Comparison of ENCODE assay signal across 16 mouse cellular contexts in genomic region chr10:110952271-110952670, GRCm38 (mm10). TPM values are rescaled to one million over a fixed set of nuclear protein-coding genes. Genes with fewer than 3 reads are reported as not detected.
DNase-seq lines count a peak whose midpoint lies in the region; ATAC-seq and TF ChIP-seq lines count a peak whose summit lies in the region.
"Had no signal": no experiment of that assay in that cellular context is flagged by ENCODE, and none has a peak within 500 bp of the region (broad histone marks: within the 10 kb centered on the region; RNA-seq: fewer than 3 reads in every experiment).

No protein-coding gene starts in this region.

- no peak overlapping the region for H3K9ac ChIP-seq in heart, adult 2 months (ENCODE audit: low read depth, low read length)
- no peak overlapping the region for H3K9ac ChIP-seq in liver, adult 2 months (ENCODE audit: low read depth, low read length)
- no peak overlapping the region for H3K9ac ChIP-seq in liver, embryonic 11.5 days (ENCODE audit: low read depth, low read length)
- H3K9ac ChIP-seq in stomach, embryonic 14.5 days (replicated peaks; ENCODE audit: low read depth, low read length), result no peak overlapping the region
- H3K9ac ChIP-seq: hindbrain, embryonic 15.5 days; liver, embryonic 13.5 days had no signal

- no peak for DNase-seq in heart, adult 2 months
- DNase-seq in heart, postnatal 14 days, result no peak
- no peak for DNase-seq in kidney, adult 2 months
- no peak for DNase-seq in kidney, adult 11 months
- peak; percentile 78 for DNase-seq in liver, adult 2 months (ENCODE audit: extremely low read depth, low read depth, low spot score)
- no peak for DNase-seq in liver, embryonic 11.5 days (ENCODE audit: low spot score)
- no peak for DNase-seq in T-cell, adult 2 months (ENCODE audit: low spot score)
- DNase-seq: B cell, adult 2 months; cerebellum, adult 8-10 months; layer of hippocampus, adult 9-11 months; liver, embryonic 13.5 days; spleen, adult 18-20 months; thymus, postnatal 25 days had no signal

- no peaks in the 10 kb centered on the region for H3K79me2 ChIP-seq in heart, adult 2 months (replicated peaks; ENCODE audit: control insufficient read depth, insufficient read depth, low read length)
- no peaks in the 10 kb centered on the region for H3K79me2 ChIP-seq in liver, adult 2 months (ENCODE audit: control insufficient read depth, insufficient read depth, low read length)

- H3K27ac ChIP-seq in heart, adult 2 months, result peak overlapping the region; percentile 81
- peak overlapping the region; percentile 80 for H3K27ac ChIP-seq in kidney, adult 2 months (ENCODE audit: insufficient read depth, low read depth, low read length)
- peak overlapping the region; percentile 65 for H3K27ac ChIP-seq in liver, adult 2 months (replicated peaks; ENCODE audit: insufficient read depth, low read depth, low read length)
- H3K27ac ChIP-seq in liver, embryonic 11.5 days (ENCODE audit: low read depth, low read length), result no peak overlapping the region
- peak overlapping the region; percentile 34; the same call in 1 of the 2 replicates for H3K27ac ChIP-seq in stomach, embryonic 14.5 days (ENCODE audit: low read length)
- H3K27ac ChIP-seq: liver, embryonic 13.5 days had no signal

- H3K9me3 ChIP-seq in liver, embryonic 11.5 days (ENCODE audit: control insufficient read depth, low read length), result no peaks in the 10 kb centered on the region
- no peaks in the 10 kb centered on the region for H3K9me3 ChIP-seq in stomach, embryonic 14.5 days (ENCODE audit: control insufficient read depth, low read depth, low read length)
- H3K9me3 ChIP-seq: hindbrain, embryonic 15.5 days; liver, embryonic 13.5 days had no signal

- intact Hi-C loops in heart, adult 2 months (cut with DNase I), result no loop called here
- intact Hi-C loops in heart, postnatal 14 days (cut with DNase I), result loop anchor here (2.0 kb wide), 1 partner anchor 31 kb away; no protein-coding TSS in a partner anchor

- TF ChIP-seq CTCF in heart, adult 2 months (IDR thresholded peaks at IDR 0.05), result no peak
- no peak for TF ChIP-seq CTCF in kidney, adult 2 months (conservative IDR thresholded peaks at IDR 0.05; ENCODE audit: insufficient read depth, insufficient read length, low read depth, low read length)
- no peak for TF ChIP-seq CTCF in liver, adult 2 months (IDR thresholded peaks at IDR 0.05; ENCODE audit: low read depth, low read length)

- peaks cover 12% of the 10 kb centered on the region for H3K36me3 ChIP-seq in heart, adult 2 months (ENCODE audit: control insufficient read depth, insufficient read depth, low read length)
- peaks cover 6% of the 10 kb centered on the region for H3K36me3 ChIP-seq in kidney, adult 2 months (ENCODE audit: control insufficient read depth, insufficient read depth, low read length)
- peaks cover 6% of the 10 kb centered on the region for H3K36me3 ChIP-seq in liver, adult 2 months (ENCODE audit: control insufficient read depth, insufficient read depth, low read length)
- H3K36me3 ChIP-seq in liver, embryonic 11.5 days (ENCODE audit: control insufficient read depth, insufficient read depth, low read length), result peaks cover 7% of the 10 kb centered on the region; the same call in 1 of the 2 replicates
- H3K36me3 ChIP-seq in stomach, embryonic 14.5 days (ENCODE audit: control insufficient read depth, insufficient read depth, low read length), result peaks cover 13% of the 10 kb centered on the region

- H3K4me1 ChIP-seq in heart, adult 2 months (ENCODE audit: control insufficient read depth, insufficient read depth, low read length), result peaks cover 12% of the 10 kb centered on the region
- H3K4me1 ChIP-seq in kidney, adult 2 months (ENCODE audit: control insufficient read depth, insufficient read depth, low read length), result peaks cover 18% of the 10 kb centered on the region
- peaks cover 12% of the 10 kb centered on the region for H3K4me1 ChIP-seq in liver, adult 2 months (ENCODE audit: control insufficient read depth, insufficient read depth, low read length)
- H3K4me1 ChIP-seq in liver, embryonic 11.5 days (replicated peaks; ENCODE audit: control insufficient read depth, insufficient read depth, low read length), result no peaks in the 10 kb centered on the region
- no peaks in the 10 kb centered on the region; the same call in 1 of the 2 replicates for H3K4me1 ChIP-seq in stomach, embryonic 14.5 days (ENCODE audit: control insufficient read depth, insufficient read depth, low read length)
- H3K4me1 ChIP-seq: liver, embryonic 13.5 days had no signal

- no peak overlapping the region for H3K4me2 ChIP-seq in liver, embryonic 11.5 days
- H3K4me2 ChIP-seq in stomach, embryonic 14.5 days (replicated peaks; ENCODE audit: low read depth, low read length), result no peak overlapping the region
- H3K4me2 ChIP-seq: hindbrain, embryonic 15.5 days; liver, embryonic 13.5 days had no signal

- WGBS in heart, adult 2 months, result 64% methylated on average over 8 of the region's 8 CpGs
- 51% methylated on average over 8 of the region's 8 CpGs for WGBS in kidney, adult 2 months
- WGBS in liver, adult 2 months, result 31% methylated on average over 8 of the region's 8 CpGs
- WGBS in liver, embryonic 11.5 days, result 84% methylated on average over 8 of the region's 8 CpGs
- 81% methylated on average over 8 of the region's 8 CpGs for WGBS in stomach, embryonic 14.5 days

- TF ChIP-seq POLR2A in heart, adult 2 months (IDR thresholded peaks at IDR 0.05; ENCODE audit: insufficient read depth, low read depth, low read length), result no peak
- no peak for TF ChIP-seq POLR2A in kidney, adult 2 months (IDR thresholded peaks at IDR 0.05; ENCODE audit: low read depth, low read length)
- no peak for TF ChIP-seq POLR2A in liver, adult 2 months (IDR thresholded peaks at IDR 0.05; ENCODE audit: extremely low read depth, insufficient read depth, low read length)

- H3K27me3 ChIP-seq in heart, adult 2 months (ENCODE audit: control insufficient read depth, insufficient read depth, low read length), result no peaks in the 10 kb centered on the region
- no peaks in the 10 kb centered on the region for H3K27me3 ChIP-seq in kidney, adult 2 months (replicated peaks; ENCODE audit: control insufficient read depth, insufficient read depth, low read length)
- no peaks in the 10 kb centered on the region for H3K27me3 ChIP-seq in liver, adult 2 months (ENCODE audit: control insufficient read depth, insufficient read depth, low read length)
- H3K27me3 ChIP-seq in liver, embryonic 11.5 days (replicated peaks; ENCODE audit: control insufficient read depth, insufficient read depth, low read length), result no peaks in the 10 kb centered on the region
- H3K27me3 ChIP-seq in stomach, embryonic 14.5 days (ENCODE audit: control insufficient read depth, insufficient read depth, low read length), result no peaks in the 10 kb centered on the region
- H3K27me3 ChIP-seq: hindbrain, embryonic 15.5 days; liver, embryonic 13.5 days had no signal

- H3K4me3 ChIP-seq in heart, adult 2 months, result no peak overlapping the region
- H3K4me3 ChIP-seq in kidney, adult 2 months (ENCODE audit: insufficient read depth, low read depth, low read length), result no peak overlapping the region
- no peak overlapping the region for H3K4me3 ChIP-seq in liver, adult 2 months (ENCODE audit: insufficient read depth, low read depth, low read length)
- no peak overlapping the region for H3K4me3 ChIP-seq in liver, embryonic 11.5 days (ENCODE audit: low read depth, low read length)
- no peak overlapping the region for H3K4me3 ChIP-seq in stomach, embryonic 14.5 days (ENCODE audit: low read depth, low read length)
- H3K4me3 ChIP-seq: erythroblast, embryonic 14.5 days; hindbrain, embryonic 15.5 days; liver, embryonic 13.5 days had no signal

- ATAC-seq in liver, embryonic 11.5 days (replicated peaks; ENCODE audit: low FRiP score), result no peak
- ATAC-seq in stomach, embryonic 14.5 days (ENCODE audit: insufficient number of reproducible peaks, insufficient read depth, low FRiP score, low read depth), result no peak

- TF ChIP-seq EP300 in heart, adult 2 months (IDR thresholded peaks at IDR 0.05; ENCODE audit: insufficient read depth, low read depth, low read length), result no peak

RNA-seq across cellular contexts. Expression of gene Csrp2, which starts 32.7 kb away (rescaled TPM):
- total RNA-seq in heart, adult 2 months (2021), result 10 to 100 TPM; 37.0 to 41.6 TPM
- polyA plus RNA-seq in heart, adult 2 months (2012; rRNA removed), result 39.3 and 39.5 TPM in 2 replicates
- 10 to 100 TPM; 92.6 to 95.4 TPM for total RNA-seq in heart, postnatal 14 days (2021)
- polyA plus RNA-seq in kidney, adult 2 months (2012; rRNA removed), result 174 and 193 TPM in 2 replicates
- total RNA-seq in liver, adult 2 months (2014; rRNA removed), result 73.6 and 76.8 TPM in 2 replicates
- 26.0 and 30.1 TPM in 2 replicates for polyA plus RNA-seq in liver, adult 2 months (2012; rRNA removed)
- polyA plus RNA-seq in liver, embryonic 11.5 days (2014; fragmentation: Nextera tagmentation; extraction: Ambion mirVana), result 64.4 and 72.4 TPM in 2 replicates
- polyA plus RNA-seq in stomach, embryonic 14.5 days (2014; fragmentation: Nextera tagmentation; extraction: Ambion mirVana), result 192 and 199 TPM in 2 replicates

RNA-seq across cellular contexts. Expression of gene Zdhhc17, which starts 57.7 kb away (rescaled TPM):
- total RNA-seq in heart, adult 2 months (2021), result 10 to 100 TPM; 20.5 to 27.6 TPM
- polyA plus RNA-seq in heart, adult 2 months (2012; rRNA removed), result 19.0 and 32.2 TPM in 2 replicates
- total RNA-seq in heart, postnatal 14 days (2021), result 10 to 100 TPM; 23.7 to 25.8 TPM
- 15.9 and 16.5 TPM in 2 replicates for polyA plus RNA-seq in kidney, adult 2 months (2012; rRNA removed)
- total RNA-seq in liver, adult 2 months (2014; rRNA removed), result 17.7 and 20.0 TPM in 2 replicates
- polyA plus RNA-seq in liver, adult 2 months (2012; rRNA removed), result 4.1 and 6.3 TPM in 2 replicates
- 12.1 and 14.7 TPM in 2 replicates for polyA plus RNA-seq in liver, embryonic 11.5 days (2014; fragmentation: Nextera tagmentation; extraction: Ambion mirVana)
- 32.4 and 34.2 TPM in 2 replicates for polyA plus RNA-seq in stomach, embryonic 14.5 days (2014; fragmentation: Nextera tagmentation; extraction: Ambion mirVana)
- polyA plus RNA-seq: erythroblast, embryonic 14.5 days had no signal
